Mouse (Mus musculus): ENCODE measurements around the gene Chmp4b. TPM values are rescaled to one million over a fixed set of nuclear protein-coding genes. Genes with fewer than 3 reads are reported as not detected.
A peak's percentile ranks its signal among the peaks of the same experiment; 100 is the strongest.

The Chmp4b gene
- polyA plus RNA-seq, 1 experiment = 102 TPM

- Histone ChIP-seq H3K27ac (ENCODE audit: insufficient read depth, low read depth, low read length) (no peak overlapping the region), H3K27me3 (replicated peaks; ENCODE audit: control insufficient read depth, insufficient read depth, low read length) (no peaks in the 10 kb centered on the region), H3K4me1 (ENCODE audit: control insufficient read depth, insufficient read depth, low read length) (no peaks in the 10 kb centered on the region), H3K4me3 (ENCODE audit: insufficient read depth, low read depth, low read length) (no peak overlapping the region), H3K36me3 (ENCODE audit: control insufficient read depth, insufficient read depth, low read length) (no peaks in the 10 kb centered on the region)
- no peak for DNase-seq
- TF ChIP-seq CTCF (conservative IDR thresholded peaks at IDR 0.05; ENCODE audit: insufficient read depth, insufficient read length, low read depth, low read length) = no peak
- no peak for TF ChIP-seq POLR2A (IDR thresholded peaks at IDR 0.05; ENCODE audit: low read depth, low read length)
- 77% methylated on average over 4 of the region's 4 CpGs for whole genome bisulfite sequencing
Measured at GRCm38 (mm10) chr2:154670106-154670505, 18.6 kb downstream of the Chmp4b start.

DNA sequence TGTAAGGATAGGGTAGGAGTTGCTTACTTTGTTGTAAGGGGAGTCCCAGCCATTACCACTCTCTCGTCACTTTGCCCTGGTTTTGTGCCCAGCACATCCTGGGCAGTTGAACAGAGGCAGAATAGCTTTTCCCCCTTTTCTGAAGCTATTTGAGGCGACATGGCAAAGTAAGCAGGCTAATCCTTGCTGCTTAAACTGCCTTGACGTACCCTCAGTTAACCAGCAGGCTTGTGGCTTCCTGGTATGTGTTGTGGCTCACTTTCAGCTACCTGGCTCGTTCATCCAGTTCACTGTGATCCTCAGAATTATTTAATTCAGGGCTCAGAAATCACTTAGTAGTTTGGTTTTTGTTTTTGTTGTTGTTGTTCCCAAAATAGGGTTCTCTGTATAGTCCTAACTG is 19.2 kb downstream of the Chmp4b start:
- no peak for TF ChIP-seq CTCF (conservative IDR thresholded peaks at IDR 0.05; ENCODE audit: insufficient read depth, insufficient read length, low read depth, low read length)
- no peak for TF ChIP-seq POLR2A (IDR thresholded peaks at IDR 0.05; ENCODE audit: low read depth, low read length)
- WGBS = 72% methylated on average over 4 of the region's 4 CpGs

DNA sequence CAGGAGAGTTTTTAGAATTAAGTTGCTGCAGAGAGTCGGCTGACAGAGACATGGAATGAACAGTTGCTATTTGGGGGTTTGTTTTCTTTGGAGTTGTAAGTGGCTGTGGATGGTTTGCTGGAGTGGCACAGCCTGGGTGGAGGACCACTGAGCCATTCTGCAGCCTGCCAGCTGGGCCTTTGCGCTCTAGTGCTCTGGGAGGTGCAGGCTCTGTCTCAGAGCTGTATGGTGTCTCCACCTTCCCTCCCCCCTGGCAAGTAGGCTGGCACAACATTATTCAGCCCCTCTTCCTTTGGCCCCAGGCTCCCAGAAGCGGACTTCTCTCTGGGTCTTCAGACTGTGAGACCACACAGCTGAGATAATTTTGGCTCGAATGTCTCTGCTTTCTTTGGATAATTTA is 22.5 kb downstream of the Chmp4b start:
- no peaks in the 10 kb centered on the region for H3K36me3 ChIP-seq (ENCODE audit: control insufficient read depth, insufficient read depth, low read length)
- no peak overlapping the region for H3K27ac ChIP-seq (ENCODE audit: insufficient read depth, low read depth, low read length)
- no peaks in the 10 kb centered on the region for H3K27me3 ChIP-seq (replicated peaks; ENCODE audit: control insufficient read depth, insufficient read depth, low read length)
- no peaks in the 10 kb centered on the region for H3K4me1 ChIP-seq (ENCODE audit: control insufficient read depth, insufficient read depth, low read length)
- WGBS = 54% methylated on average over 4 of the region's 4 CpGs
- H3K4me3 ChIP-seq (ENCODE audit: insufficient read depth, low read depth, low read length) = no peak overlapping the region
- TF ChIP-seq CTCF (conservative IDR thresholded peaks at IDR 0.05; ENCODE audit: insufficient read depth, insufficient read length, low read depth, low read length) (no peak), POLR2A (IDR thresholded peaks at IDR 0.05; ENCODE audit: low read depth, low read length) (no peak)
- DNase-seq = no peak

More for the DNA sequence above, 19.2 kb downstream of the Chmp4b start:
- no peaks in the 10 kb centered on the region for H3K27me3 ChIP-seq (replicated peaks; ENCODE audit: control insufficient read depth, insufficient read depth, low read length)
- no peaks in the 10 kb centered on the region for H3K4me1 ChIP-seq (ENCODE audit: control insufficient read depth, insufficient read depth, low read length)
- DNase-seq = no peak
- no peak overlapping the region for H3K27ac ChIP-seq (ENCODE audit: insufficient read depth, low read depth, low read length)
- H3K36me3 ChIP-seq (ENCODE audit: control insufficient read depth, insufficient read depth, low read length) = no peaks in the 10 kb centered on the region
- no peak overlapping the region for H3K4me3 ChIP-seq (ENCODE audit: insufficient read depth, low read depth, low read length)

DNA sequence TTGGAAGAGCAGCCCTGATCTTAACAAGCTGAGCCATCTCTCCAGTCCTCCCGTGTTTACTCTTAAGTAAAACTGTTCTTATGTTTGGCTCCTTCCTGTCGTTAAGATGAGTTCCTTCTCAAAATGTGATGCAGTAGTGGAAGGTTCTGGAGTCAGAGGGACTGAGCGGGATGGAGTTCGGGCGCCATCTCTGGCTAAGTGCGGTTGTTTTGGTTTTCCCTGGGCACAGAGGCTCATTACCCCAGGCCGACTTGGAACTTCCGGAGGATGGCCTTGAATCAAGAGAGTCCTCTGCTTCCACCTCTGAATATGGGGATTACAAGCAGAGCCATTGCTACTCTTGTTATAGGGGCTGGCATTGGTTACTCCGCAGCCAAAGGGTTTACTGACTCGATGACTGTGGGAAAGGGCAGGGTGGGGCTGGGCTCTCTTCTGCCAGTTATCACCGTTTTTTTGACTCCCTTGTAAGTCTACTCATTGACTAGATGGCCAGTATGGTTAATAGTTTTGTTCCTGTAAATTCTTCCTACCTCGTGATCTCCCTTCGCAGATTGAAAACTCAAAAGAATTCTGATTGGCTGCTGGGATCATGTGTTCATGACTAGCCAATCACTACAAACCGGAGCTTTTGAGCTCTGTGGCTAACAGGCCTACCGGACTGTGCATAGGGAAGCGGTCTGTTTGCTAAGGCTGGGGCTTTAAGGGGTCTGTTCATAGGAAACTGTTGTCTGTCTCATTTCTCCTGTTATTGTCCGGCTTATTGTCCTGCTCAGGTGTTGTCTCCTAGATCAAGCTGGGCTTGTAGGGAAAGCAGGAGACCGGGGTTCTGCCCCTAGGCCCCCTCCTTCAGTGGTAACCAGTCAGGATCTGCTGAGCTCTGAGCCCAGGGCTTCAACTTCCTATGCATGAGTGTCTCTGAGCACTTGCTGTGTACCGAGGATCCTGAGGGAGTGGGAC is 25.4 kb downstream of the Chmp4b start:
- H3K4me3 ChIP-seq (ENCODE audit: insufficient read depth, low read depth, low read length) = no peak overlapping the region; the same call in 1 of the 2 replicates
- WGBS = 65% methylated on average over 19 of the region's 19 CpGs
- TF ChIP-seq POLR2A (IDR thresholded peaks at IDR 0.05; ENCODE audit: low read depth, low read length) = no peak
- 0 out of 2 replicates have a peak, but pooled peaks have one; percentile 2 for TF ChIP-seq CTCF (conservative IDR thresholded peaks at IDR 0.05; ENCODE audit: insufficient read depth, insufficient read length, low read depth, low read length)
- H3K4me1 ChIP-seq (ENCODE audit: control insufficient read depth, insufficient read depth, low read length) = no peaks in the 10 kb centered on the region
- no peaks in the 10 kb centered on the region for H3K27me3 ChIP-seq (replicated peaks; ENCODE audit: control insufficient read depth, insufficient read depth, low read length)
- DNase-seq = peak; percentile 67
- H3K36me3 ChIP-seq (ENCODE audit: control insufficient read depth, insufficient read depth, low read length) = no peaks in the 10 kb centered on the region
- H3K27ac ChIP-seq (ENCODE audit: insufficient read depth, low read depth, low read length) = peak overlapping the region; percentile 33

- Histone ChIP-seq H3K27ac (ENCODE audit: insufficient read depth, low read depth, low read length) (peak overlapping the region; percentile 33), H3K36me3 (ENCODE audit: control insufficient read depth, insufficient read depth, low read length) (no peaks in the 10 kb centered on the region), H3K27me3 (replicated peaks; ENCODE audit: control insufficient read depth, insufficient read depth, low read length) (no peaks in the 10 kb centered on the region), H3K4me1 (ENCODE audit: control insufficient read depth, insufficient read depth, low read length) (no peaks in the 10 kb centered on the region), H3K4me3 (ENCODE audit: insufficient read depth, low read depth, low read length) (no peak overlapping the region)
- TF ChIP-seq POLR2A (IDR thresholded peaks at IDR 0.05; ENCODE audit: low read depth, low read length) = no peak
- WGBS = 33% methylated on average over 10 of the region's 10 CpGs
- DNase-seq = peak; percentile 36
Measured at GRCm38 (mm10) chr2:154677651-154678139, 26.2 kb downstream of the Chmp4b start.

DNA sequence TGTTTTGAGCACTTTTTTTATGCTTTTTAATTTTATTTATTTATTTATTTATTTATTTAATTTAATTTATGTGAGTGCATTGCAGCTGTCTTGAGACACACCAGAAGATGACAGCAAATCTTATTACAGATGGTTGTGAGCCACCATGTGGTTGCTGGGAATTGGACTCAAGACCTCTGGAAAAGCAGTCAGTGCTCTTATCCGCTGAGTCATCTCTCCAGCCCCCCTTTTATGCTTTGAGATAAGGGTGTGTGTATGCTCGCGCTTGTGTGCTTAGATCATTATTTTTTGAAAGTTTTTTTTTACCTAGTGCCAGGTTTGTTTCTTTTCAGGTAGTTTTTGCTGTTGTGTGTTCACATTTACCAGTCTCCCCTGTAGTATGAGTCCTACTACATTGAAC is 27.5 kb downstream of the Chmp4b start:
- TF ChIP-seq POLR2A (IDR thresholded peaks at IDR 0.05; ENCODE audit: low read depth, low read length) = no peak
- no peak overlapping the region for H3K4me3 ChIP-seq (ENCODE audit: insufficient read depth, low read depth, low read length)
- DNase-seq = no peak
- no peaks in the 10 kb centered on the region for H3K4me1 ChIP-seq (ENCODE audit: control insufficient read depth, insufficient read depth, low read length)
- H3K27ac ChIP-seq (ENCODE audit: insufficient read depth, low read depth, low read length) = no peak overlapping the region
- H3K27me3 ChIP-seq (replicated peaks; ENCODE audit: control insufficient read depth, insufficient read depth, low read length) = no peaks in the 10 kb centered on the region
- WGBS = 67% methylated on average over 3 of the region's 3 CpGs
- no peaks in the 10 kb centered on the region for H3K36me3 ChIP-seq (ENCODE audit: control insufficient read depth, insufficient read depth, low read length)

DNA sequence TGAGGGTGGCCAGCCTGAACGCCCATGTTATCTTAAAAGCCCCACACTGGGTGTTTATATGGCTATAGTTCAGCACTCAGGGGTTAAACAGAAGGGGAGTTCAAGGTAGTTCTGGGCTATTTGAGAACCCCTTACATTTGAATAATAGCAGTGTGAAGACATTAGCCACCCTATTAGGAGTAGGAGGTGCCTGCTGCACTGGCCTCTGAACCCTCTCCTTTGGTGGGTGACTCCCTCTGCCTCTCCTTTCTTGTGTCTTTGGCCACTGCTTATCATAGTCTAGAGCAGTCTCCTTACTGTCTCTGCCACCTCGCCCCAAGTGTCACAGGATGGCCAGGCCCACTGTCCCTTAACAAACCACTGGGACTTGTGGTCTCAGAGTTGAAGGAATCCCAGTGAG is 28.8 kb downstream of the Chmp4b start:
- no peak for DNase-seq
- Histone ChIP-seq H3K4me3 (ENCODE audit: insufficient read depth, low read depth, low read length) (no peak overlapping the region), H3K27ac (ENCODE audit: insufficient read depth, low read depth, low read length) (no peak overlapping the region), H3K36me3 (ENCODE audit: control insufficient read depth, insufficient read depth, low read length) (no peaks in the 10 kb centered on the region), H3K27me3 (replicated peaks; ENCODE audit: control insufficient read depth, insufficient read depth, low read length) (no peaks in the 10 kb centered on the region), H3K4me1 (ENCODE audit: control insufficient read depth, insufficient read depth, low read length) (no peaks in the 10 kb centered on the region)
- 81% methylated on average over 2 of the region's 2 CpGs for WGBS
- TF ChIP-seq CTCF (conservative IDR thresholded peaks at IDR 0.05; ENCODE audit: insufficient read depth, insufficient read length, low read depth, low read length) (no peak), POLR2A (IDR thresholded peaks at IDR 0.05; ENCODE audit: low read depth, low read length) (no peak)

Measured in kidney, adult 2 months (tissue).